In genomic region chr14:93350906-93351305, GRCm38 (mm10) we compare ENCODE assay signal across 9 mouse cellular contexts.
A peak's percentile ranks its signal among the peaks of the same experiment; 100 is the strongest.
DNase-seq lines count a peak whose midpoint lies in the region; ATAC-seq lines count a peak whose summit lies in the region.
"Had no signal": no experiment of that assay in that cellular context is flagged by ENCODE, and none has a peak within 500 bp of the region (broad histone marks: within the 10 kb centered on the region; RNA-seq: fewer than 3 reads in every experiment).

No protein-coding gene starts in this region.

- no peak overlapping the region for H3K4me3 ChIP-seq in forebrain, embryonic 15.5 days
- H3K4me3 ChIP-seq in forebrain, embryonic 10.5 days = no peak overlapping the region
- H3K4me3 ChIP-seq in kidney, embryonic 15.5 days (replicated peaks) = no peak overlapping the region

- H3K9me3 ChIP-seq in forebrain, embryonic 15.5 days = no peaks in the 10 kb centered on the region
- H3K9me3 ChIP-seq in forebrain, embryonic 10.5 days = no peaks in the 10 kb centered on the region
- H3K9me3 ChIP-seq in kidney, embryonic 15.5 days (replicated peaks) = no peaks in the 10 kb centered on the region

- H3K27ac ChIP-seq in forebrain, embryonic 15.5 days (replicated peaks) = no peak overlapping the region
- H3K27ac ChIP-seq in forebrain, embryonic 10.5 days = no peak overlapping the region
- H3K27ac ChIP-seq in kidney, embryonic 15.5 days = no peak overlapping the region
- H3K27ac ChIP-seq: kidney, postnatal 0 days had no signal

- intact Hi-C loops in gastrocnemius, postnatal 36 days (cut with DNase I) = no loop called here

- WGBS in forebrain, embryonic 15.5 days = 48% methylated on average over 6 of the region's 6 CpGs
- 65% methylated on average over 6 of the region's 6 CpGs for whole genome bisulfite sequencing in forebrain, embryonic 10.5 days
- 66% methylated on average over 6 of the region's 6 CpGs for whole genome bisulfite sequencing in kidney, embryonic 15.5 days

- H3K36me3 ChIP-seq in forebrain, embryonic 15.5 days = no peaks in the 10 kb centered on the region
- no peaks in the 10 kb centered on the region for H3K36me3 ChIP-seq in forebrain, embryonic 10.5 days (replicated peaks)
- no peaks in the 10 kb centered on the region for H3K36me3 ChIP-seq in kidney, embryonic 15.5 days

- 0 out of 2 replicates have a peak, but pooled peaks have one; percentile 29 for ATAC-seq in forebrain, embryonic 15.5 days (replicated peaks)
- no peak for ATAC-seq in megakaryocyte-erythroid progenitor cell, adult 5-6 weeks (replicated peaks; ENCODE audit: low FRiP score, low TSS enrichment, poor library complexity, severe bottlenecking)
- ATAC-seq in kidney, embryonic 15.5 days (replicated peaks; ENCODE audit: low FRiP score) = no peak

- no peak overlapping the region for H3K4me2 ChIP-seq in forebrain, embryonic 15.5 days (replicated peaks)
- H3K4me2 ChIP-seq in kidney, embryonic 15.5 days = no peak overlapping the region

- no peak overlapping the region for H3K9ac ChIP-seq in forebrain, embryonic 15.5 days (replicated peaks)
- no peak overlapping the region for H3K9ac ChIP-seq in kidney, embryonic 15.5 days

- no peaks in the 10 kb centered on the region for H3K27me3 ChIP-seq in forebrain, embryonic 15.5 days
- no peaks in the 10 kb centered on the region for H3K27me3 ChIP-seq in forebrain, embryonic 10.5 days (ENCODE audit: poor library complexity, severe bottlenecking)
- no peaks in the 10 kb centered on the region for H3K27me3 ChIP-seq in kidney, embryonic 15.5 days

- DNase-seq in forebrain, embryonic 10.5 days (ENCODE audit: extremely low spot score, low spot score) = no peak
- DNase-seq in cerebellum, adult 8-10 months = peak; percentile 88
- peak; percentile 36 to 63 for DNase-seq in gastrocnemius, postnatal 36 days
- peak; percentile 35 to 56 for DNase-seq in left cerebral cortex, adult 18-20 months (ENCODE audit: low spot score in 2 of 2)
- DNase-seq in right cerebral cortex, postnatal 10 days (ENCODE audit: low spot score in 2 of 2) = peak; percentile 63

- H3K4me1 ChIP-seq in forebrain, embryonic 15.5 days = 0 out of 2 replicates have a peak, but pooled peaks cover 3% of the 10 kb centered on the region
- H3K4me1 ChIP-seq in forebrain, embryonic 10.5 days = peaks cover 13% of the 10 kb centered on the region
- H3K4me1 ChIP-seq in kidney, embryonic 15.5 days = no peaks in the 10 kb centered on the region
